Comparison of ENCODE assay signal across 9 mouse cellular contexts in the genomic region with DNA sequence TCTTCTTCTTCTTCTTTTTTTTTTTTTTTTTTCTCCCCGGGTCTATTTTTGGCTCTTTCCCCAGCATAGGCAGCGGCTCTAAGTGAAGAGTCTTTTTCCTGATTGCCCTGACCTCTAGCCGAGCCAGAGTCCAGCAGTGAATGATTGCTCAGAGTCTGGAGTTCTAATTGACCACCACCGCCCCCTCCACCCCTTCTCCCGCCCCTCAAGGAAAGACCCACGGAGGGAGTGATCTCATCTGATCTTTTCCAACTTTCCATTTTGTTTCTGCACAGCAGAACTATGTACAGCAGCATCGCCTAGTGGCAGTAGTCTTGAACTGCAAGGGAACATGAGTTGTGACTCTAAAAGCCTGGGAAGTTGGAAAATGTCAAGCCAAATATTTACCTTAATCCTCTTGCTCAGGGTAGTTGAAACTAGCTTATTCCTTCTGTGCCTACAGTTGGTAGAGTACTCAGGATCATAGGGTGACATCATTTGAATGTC.
DNase-seq lines count a peak whose midpoint lies in the region; ATAC-seq and TF ChIP-seq lines count a peak whose summit lies in the region.
"Had no signal": no experiment of that assay in that cellular context is flagged by ENCODE, and none has a peak within 500 bp of the region (broad histone marks: within the 10 kb centered on the region; RNA-seq: fewer than 3 reads in every experiment).

No protein-coding gene starts in this region.

- peak overlapping the region; percentile 33 to 41 for H3K4me3 ChIP-seq in heart, embryonic 14.5 days (ENCODE audit: control insufficient read depth in 1 of 2, insufficient read depth in 1 of 2, low read depth in 1 of 2, low read length in 2 of 2)
- no peak overlapping the region for H3K4me3 ChIP-seq in liver, adult 2 months (ENCODE audit: insufficient read depth, low read depth, low read length)
- no peak overlapping the region for H3K4me3 ChIP-seq in neural tube, embryonic 12.5 days
- H3K4me3 ChIP-seq: myocyte had no signal

- peak overlapping the region; percentile 67; the same call in 1 of the 2 replicates for H3K9ac ChIP-seq in heart, embryonic 14.5 days (ENCODE audit: low read length)
- H3K9ac ChIP-seq in liver, adult 2 months (ENCODE audit: low read depth, low read length): no peak overlapping the region
- no peak overlapping the region for H3K9ac ChIP-seq in neural tube, embryonic 12.5 days

- 4% methylated on average over 7 of the region's 7 CpGs for WGBS in heart, embryonic 14.5 days
- 18% methylated on average over 7 of the region's 7 CpGs for WGBS in liver, adult 2 months
- 17% methylated on average over 7 of the region's 7 CpGs for WGBS in neural tube, embryonic 12.5 days

- no peak for ATAC-seq in heart, embryonic 14.5 days (ENCODE audit: insufficient number of reproducible peaks, insufficient read depth, low FRiP score, low read depth)
- ATAC-seq in neural tube, embryonic 12.5 days (ENCODE audit: low FRiP score, low read depth): peak; percentile 58; the same call in 1 of the 2 replicates

- DNase-seq in ES-CJ7 (ENCODE audit: low read depth, low spot score): peak; percentile 76
- peak; percentile 87 for DNase-seq in brain, embryonic 14.5 days (ENCODE audit: low read depth)
- DNase-seq in fibroblast of lung, adult 2 months (ENCODE audit: low read depth): peak; percentile 32
- peak; percentile 83 for DNase-seq in kidney, postnatal 10 days
- peak; percentile 57 for DNase-seq in liver, adult 2 months (ENCODE audit: extremely low read depth, low read depth, low spot score)
- DNase-seq in thymus, postnatal 4 days: peak; percentile 66

- no peaks in the 10 kb centered on the region for H3K79me2 ChIP-seq in liver, adult 2 months (ENCODE audit: control insufficient read depth, insufficient read depth, low read length)

- H3K27ac ChIP-seq in heart, embryonic 14.5 days (replicated peaks in 1 of 2; ENCODE audit: control insufficient read depth in 1 of 2, insufficient read depth in 1 of 2, low read depth in 2 of 2, low read length in 2 of 2): 0 out of 4 replicates have a peak overlapping the region, but pooled peaks of 1 of the 2 experiments have one; percentile 21
- no peak overlapping the region for H3K27ac ChIP-seq in liver, adult 2 months (replicated peaks; ENCODE audit: insufficient read depth, low read depth, low read length)
- no peak overlapping the region for H3K27ac ChIP-seq in neural tube, embryonic 12.5 days

- no peaks in the 10 kb centered on the region for H3K36me3 ChIP-seq in heart, embryonic 14.5 days (ENCODE audit: control insufficient read depth, insufficient read depth, low read length)
- no peaks in the 10 kb centered on the region for H3K36me3 ChIP-seq in liver, adult 2 months (ENCODE audit: control insufficient read depth, insufficient read depth, low read length)
- no peaks in the 10 kb centered on the region for H3K36me3 ChIP-seq in neural tube, embryonic 12.5 days

- H3K4me1 ChIP-seq in heart, embryonic 14.5 days (ENCODE audit: control insufficient read depth in 2 of 2, insufficient read depth in 2 of 2, low read length in 2 of 2): no peaks in the 10 kb centered on the region
- no peaks in the 10 kb centered on the region; the same call in 1 of the 2 replicates for H3K4me1 ChIP-seq in liver, adult 2 months (ENCODE audit: control insufficient read depth, insufficient read depth, low read length)
- H3K4me1 ChIP-seq in neural tube, embryonic 12.5 days: no peaks in the 10 kb centered on the region

- TF ChIP-seq POLR2A in brain, embryonic 14.5 days (IDR thresholded peaks at IDR 0.05; ENCODE audit: borderline replicate concordance, extremely low read depth, insufficient read depth, insufficient read length, poor library complexity, severe bottlenecking): no peak
- TF ChIP-seq POLR2A in liver, adult 2 months (IDR thresholded peaks at IDR 0.05; ENCODE audit: extremely low read depth, insufficient read depth, low read length): no peak

- peak; percentile 90; the same call in 1 of the 2 replicates for TF ChIP-seq CTCF in brain, embryonic 14.5 days (IDR thresholded peaks at IDR 0.05; ENCODE audit: borderline replicate concordance, extremely low read depth, insufficient read depth, insufficient read length)
- peak; percentile 57 for TF ChIP-seq CTCF in liver, adult 2 months (IDR thresholded peaks at IDR 0.05; ENCODE audit: low read depth, low read length)

- H3K4me2 ChIP-seq in heart, embryonic 14.5 days (ENCODE audit: low read length): peak overlapping the region; percentile 52
- H3K4me2 ChIP-seq in neural tube, embryonic 12.5 days (replicated peaks): no peak overlapping the region; the same call in 1 of the 2 replicates

- H3K27me3 ChIP-seq in heart, embryonic 14.5 days (ENCODE audit: control insufficient read depth, insufficient read depth, low read length): no peaks in the 10 kb centered on the region
- H3K27me3 ChIP-seq in liver, adult 2 months (ENCODE audit: control insufficient read depth, insufficient read depth, low read length): no peaks in the 10 kb centered on the region
- H3K27me3 ChIP-seq in neural tube, embryonic 12.5 days (replicated peaks): no peaks in the 10 kb centered on the region

- no peaks in the 10 kb centered on the region for H3K9me3 ChIP-seq in heart, embryonic 14.5 days (ENCODE audit: control insufficient read depth, low read length)
- no peaks in the 10 kb centered on the region for H3K9me3 ChIP-seq in neural tube, embryonic 12.5 days

Comparison
In these comparisons a context has a peak if more than half of its experiments do, and no peak if none do; other contexts are left out.
1. DNase-seq: peak in every context shown above with its lines; median percentile 87 in brain, embryonic 14.5 days; 83 in kidney, postnatal 10 days; 76 in ES-CJ7; 66 in thymus, postnatal 4 days; 57 in liver, adult 2 months; 32 in fibroblast of lung, adult 2 months.
2. H3K4me3 ChIP-seq: peak in heart, embryonic 14.5 days (2 of 2); none in liver, adult 2 months (single experiment) and neural tube, embryonic 12.5 days (single experiment).